Mouse (Mus musculus): Measurements from ENCODE around the gene Cpeb1. TPM values are rescaled to one million over a fixed set of nuclear protein-coding genes. Genes with fewer than 3 reads are reported as not detected.

The Cpeb1 gene
- polyA plus RNA-seq, 1 experiment from 2014 or later = 2.9 TPM

Other genes with a start within 250 kb of the Cpeb1 start
- 1.8 and 2.4 TPM in 2 replicates for gene Pde8a, start 241.9 kb downstream of the Cpeb1 start, polyA plus RNA-seq (2014; fragmentation: Nextera tagmentation; extraction: Ambion mirVana)
- 695 and 865 TPM in 2 replicates for gene Rps17, start 110.2 kb downstream of the Cpeb1 start, polyA plus RNA-seq (2014; fragmentation: Nextera tagmentation; extraction: Ambion mirVana)
- gene Ap3b2, start 38.5 kb upstream of the Cpeb1 start, polyA plus RNA-seq (2014; fragmentation: Nextera tagmentation; extraction: Ambion mirVana) = 125 and 138 TPM in 2 replicates
- not detected in 2 replicates for gene BC048679, start 42.8 kb upstream of the Cpeb1 start, polyA plus RNA-seq (2014; fragmentation: Nextera tagmentation; extraction: Ambion mirVana)
- 0.07 and 0.20 TPM in 2 replicates for gene Fsd2, start 111.5 kb upstream of the Cpeb1 start, polyA plus RNA-seq (2014; fragmentation: Nextera tagmentation; extraction: Ambion mirVana)
- gene Whamm, start 115.8 kb upstream of the Cpeb1 start, polyA plus RNA-seq (2014; fragmentation: Nextera tagmentation; extraction: Ambion mirVana) = 9.9 and 10.1 TPM in 2 replicates